Mouse (Mus musculus) limb, embryonic 10.5 days (tissue): ENCODE measurements around the gene Timm29. TPM values are rescaled to one million over a fixed set of nuclear protein-coding genes. Genes with fewer than 3 reads are reported as not detected.
A peak's percentile ranks its signal among the peaks of the same experiment; 100 is the strongest.
"Not testable (repeated sequence)": the region's sequence is repeated elsewhere in the genome, so short reads cannot be mapped to it uniquely, and the experiment has no call there.

ENCODE experiments used
- DNase-seq: peaks from one replicate; pipeline ENCODE4 v3.0.0-alpha.2; 2017; ENCODE audit warnings: low spot score
- H3K27ac ChIP-seq: fragments of 300-500 bp; sonication (generic); 2 replicates; pipeline ENCODE4 v1.5.1; 2016; ENCODE audit warnings: mild to moderate bottlenecking
- H3K27me3 ChIP-seq: fragments of 300-500 bp; sonication (generic); 2 replicates; pipeline ENCODE4 v1.6.1; 2016; ENCODE audit warnings: low read depth, mild to moderate bottlenecking; ENCODE audit not compliant: poor library complexity, severe bottlenecking
- H3K36me3 ChIP-seq: fragments of 300-500 bp; sonication (generic); 2 replicates; pipeline ENCODE4 v1.6.1; 2016; ENCODE audit warnings: mild to moderate bottlenecking, moderate library complexity
- H3K4me1 ChIP-seq: fragments of 300-500 bp; sonication (generic); 2 replicates; pipeline ENCODE4 v1.6.1; 2016
- H3K4me3 ChIP-seq: fragments of 300-500 bp; sonication (generic); 2 replicates; pipeline ENCODE4 v1.5.1; 2016; ENCODE audit warnings: mild to moderate bottlenecking, moderate library complexity
- H3K9me3 ChIP-seq: fragments of 300-500 bp; sonication (generic); replicated peaks from 2 replicates; pipeline ENCODE4 v1.6.1; 2016; ENCODE audit warnings: mild to moderate bottlenecking
- WGBS: fragments of 180-500 bp; shearing (Covaris S2); methylation state at CpG from one replicate; pipeline ENCODE4 v1.1.7; 2016; 5-methylcytosine and 5-hydroxymethylcytosine counted together
- polyA plus RNA-seq: library from polyadenylated mRNA; unstranded; fragments of >200 nt; fragmentation: Nextera tagmentation; extraction: Ambion mirVana; gene quantifications from 2 replicates; pipeline ENCODE4 v1.2.1, GENCODE M21; 2016

Gene Timm29
- polyA plus RNA-seq, 1 experiment from 2014 or later: 35.7 TPM

GRCm38 (mm10) chr9:21591127-21591830, 1.2 kb upstream of the Timm29 start:
- DNase-seq: no peak
- H3K4me1 ChIP-seq: peaks cover 26% of the 10 kb centered on the region
- 90% methylated on average over 6 of the region's 6 CpGs for WGBS
- H3K27ac ChIP-seq: no peak overlapping the region
- H3K9me3 ChIP-seq: no peaks in the 10 kb centered on the region
- no peaks in the 10 kb centered on the region for H3K27me3 ChIP-seq
- H3K4me3 ChIP-seq: peak overlapping the region; percentile 93
- peaks cover 74% of the 10 kb centered on the region for H3K36me3 ChIP-seq

- Histone ChIP-seq H3K27me3 (no peaks in the 10 kb centered on the region), H3K4me1 (peaks cover 26% of the 10 kb centered on the region), H3K4me3 (peak overlapping the region; percentile 93), H3K27ac (peak overlapping the region; percentile 85), H3K36me3 (peaks cover 73% of the 10 kb centered on the region), H3K9me3 (no peaks in the 10 kb centered on the region)
- 22% methylated on average over 17 of the region's 17 CpGs for WGBS
- DNase-seq: no peak
Measured at GRCm38 (mm10) chr9:21591831-21592702, 455 bp upstream of the Timm29 start.

- H3K4me3 ChIP-seq: peak overlapping the region; percentile 93
- H3K9me3 ChIP-seq: no peaks in the 10 kb centered on the region
- H3K27ac ChIP-seq: peak overlapping the region; percentile 85
- H3K36me3 ChIP-seq: peaks cover 62% of the 10 kb centered on the region
- peaks cover 26% of the 10 kb centered on the region for H3K4me1 ChIP-seq
- no peaks in the 10 kb centered on the region for H3K27me3 ChIP-seq
- 2% methylated on average over 69 of the region's 69 CpGs for WGBS
- DNase-seq: no peak
Measured at GRCm38 (mm10) chr9:21593122-21593721, 700 bp downstream of the Timm29 start.

- 93% methylated on average over 8 of the region's 8 CpGs for WGBS
- peak overlapping the region; percentile 93 for H3K4me3 ChIP-seq
- H3K9me3 ChIP-seq, DNase-seq, H3K27me3 ChIP-seq, H3K27ac ChIP-seq: not testable (repeated sequence)
- H3K36me3 ChIP-seq: peaks cover 50% of the 10 kb centered on the region
- H3K4me1 ChIP-seq: peaks cover 26% of the 10 kb centered on the region
Measured at GRCm38 (mm10) chr9:21594350-21594749, 1.8 kb downstream of the Timm29 start.

GRCm38 (mm10) chr9:21594838-21595237, 2.3 kb downstream of the Timm29 start:
- H3K36me3 ChIP-seq: peaks cover 45% of the 10 kb centered on the region
- H3K9me3 ChIP-seq: no peaks in the 10 kb centered on the region
- H3K4me3 ChIP-seq: no peak overlapping the region
- no peak overlapping the region for H3K27ac ChIP-seq
- H3K27me3 ChIP-seq: no peaks in the 10 kb centered on the region
- H3K4me1 ChIP-seq: peaks cover 26% of the 10 kb centered on the region
- DNase-seq: no peak
- WGBS: 90% methylated on average over 2 of the region's 2 CpGs

GRCm38 (mm10) chr9:21598198-21598597, 5.7 kb downstream of the Timm29 start:
- Histone ChIP-seq H3K27ac (no peak overlapping the region), H3K27me3 (no peaks in the 10 kb centered on the region), H3K36me3 (peaks cover 29% of the 10 kb centered on the region), H3K9me3 (no peaks in the 10 kb centered on the region), H3K4me1 (peaks cover 13% of the 10 kb centered on the region), H3K4me3 (no peak overlapping the region)
- 34% methylated on average over 2 of the region's 2 CpGs for WGBS
- no peak for DNase-seq

GRCm38 (mm10) chr9:21600186-21600585, 7.7 kb downstream of the Timm29 start:
- Histone ChIP-seq H3K4me3 (no peak overlapping the region), H3K9me3 (no peaks in the 10 kb centered on the region), H3K27me3 (no peaks in the 10 kb centered on the region), H3K4me1 (peaks cover 6% of the 10 kb centered on the region), H3K27ac (no peak overlapping the region), H3K36me3 (peaks cover 17% of the 10 kb centered on the region)
- 80% methylated on average over 3 of the region's 3 CpGs for WGBS
- DNase-seq: no peak

GRCm38 (mm10) chr9:21601073-21601472, 8.6 kb downstream of the Timm29 start:
- peaks cover 9% of the 10 kb centered on the region for H3K36me3 ChIP-seq
- H3K4me1 ChIP-seq: peaks cover 9% of the 10 kb centered on the region
- no peak for DNase-seq
- 93% methylated on average over 2 of the region's 2 CpGs for WGBS
- no peak overlapping the region for H3K4me3 ChIP-seq
- H3K27me3 ChIP-seq: no peaks in the 10 kb centered on the region
- H3K9me3 ChIP-seq: no peaks in the 10 kb centered on the region
- H3K27ac ChIP-seq: no peak overlapping the region

GRCm38 (mm10) chr9:21601722-21602399, 9.3 kb downstream of the Timm29 start:
- peak; percentile 77 for DNase-seq
- no peak overlapping the region for H3K27ac ChIP-seq
- peaks cover 2% of the 10 kb centered on the region; the same call in 1 of the 2 replicates for H3K36me3 ChIP-seq
- WGBS: 46% methylated on average over 10 of the region's 10 CpGs
- no peak overlapping the region for H3K4me3 ChIP-seq
- H3K27me3 ChIP-seq: no peaks in the 10 kb centered on the region
- H3K4me1 ChIP-seq: peaks cover 9% of the 10 kb centered on the region
- H3K9me3 ChIP-seq: no peaks in the 10 kb centered on the region

GRCm38 (mm10) chr9:21604119-21604518, 11.6 kb downstream of the Timm29 start:
- H3K4me1 ChIP-seq: peaks cover 9% of the 10 kb centered on the region
- no peak overlapping the region for H3K4me3 ChIP-seq
- H3K27ac ChIP-seq: no peak overlapping the region
- 78% methylated on average over 5 of the region's 5 CpGs for whole genome bisulfite sequencing
- no peaks in the 10 kb centered on the region for H3K27me3 ChIP-seq
- H3K9me3 ChIP-seq: no peaks in the 10 kb centered on the region
- DNase-seq: no peak
- no peaks in the 10 kb centered on the region for H3K36me3 ChIP-seq

GRCm38 (mm10) chr9:21605865-21606264, 13.3 kb downstream of the Timm29 start:
- Histone ChIP-seq H3K4me3 (no peak overlapping the region), H3K36me3 (no peaks in the 10 kb centered on the region), H3K4me1 (peaks cover 9% of the 10 kb centered on the region), H3K27me3 (no peaks in the 10 kb centered on the region), H3K9me3 (no peaks in the 10 kb centered on the region), H3K27ac (no peak overlapping the region)
- 77% methylated on average over 5 of the region's 5 CpGs for WGBS
- no peak for DNase-seq

- Histone ChIP-seq H3K4me1 (peaks cover 9% of the 10 kb centered on the region), H3K27ac (no peak overlapping the region), H3K27me3 (no peaks in the 10 kb centered on the region), H3K9me3 (no peaks in the 10 kb centered on the region), H3K36me3 (no peaks in the 10 kb centered on the region), H3K4me3 (no peak overlapping the region)
- no peak for DNase-seq
- 93% methylated on average over 1 of the region's 1 CpGs for WGBS
Measured at GRCm38 (mm10) chr9:21606648-21607047, 14.1 kb downstream of the Timm29 start.
